ENCODE assay signal across 14 mouse cellular contexts in the genomic region with DNA sequence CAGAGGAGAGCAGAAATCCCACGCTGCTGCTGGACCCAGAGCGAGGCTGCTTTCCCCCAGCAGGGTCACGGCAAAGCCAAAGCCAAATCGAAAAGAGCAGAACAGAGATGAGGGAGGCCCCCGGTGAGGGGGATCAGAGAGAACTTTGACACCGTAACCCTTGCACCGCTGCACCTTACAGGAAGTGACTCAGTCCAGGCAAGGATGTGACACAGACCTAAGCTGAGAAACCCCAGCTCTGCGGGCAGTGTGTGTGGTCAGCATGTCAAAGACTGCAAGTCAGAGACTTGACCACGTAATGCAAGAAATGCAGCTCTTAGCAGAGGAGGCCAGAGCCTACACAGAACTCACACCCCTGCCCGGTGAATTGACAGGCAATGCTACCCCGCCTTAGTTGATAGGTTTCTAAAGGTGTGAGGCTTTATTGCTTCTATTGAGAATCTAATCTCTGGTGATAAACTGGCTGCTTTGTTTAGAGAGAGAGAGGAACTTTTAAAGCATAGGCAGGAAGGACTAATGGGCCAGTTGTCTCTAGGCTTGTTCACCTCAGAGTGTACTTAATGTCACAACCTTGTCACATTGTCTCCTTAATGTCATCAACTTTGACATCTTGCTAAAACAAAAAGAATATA. TPM values are rescaled to one million over a fixed set of nuclear protein-coding genes. Genes with fewer than 3 reads are reported as not detected.
A peak's percentile ranks its signal among the peaks of the same experiment; 100 is the strongest.
DNase-seq lines count a peak whose midpoint lies in the region; ATAC-seq lines count a peak whose summit lies in the region.
"Had no signal": no experiment of that assay in that cellular context is flagged by ENCODE, and none has a peak within 500 bp of the region (broad histone marks: within the 10 kb centered on the region; RNA-seq: fewer than 3 reads in every experiment).

No protein-coding gene starts in this region.

- no peak overlapping the region for H3K4me3 ChIP-seq in heart, embryonic 11.5 days (ENCODE audit: low read depth, low read length)
- H3K4me3 ChIP-seq in megakaryocyte, embryonic 14.5 days (replicated peaks) = peak overlapping the region; percentile 5
- H3K4me3 ChIP-seq in forebrain, embryonic 14.5 days (ENCODE audit: low read depth, low read length) = no peak overlapping the region
- H3K4me3 ChIP-seq in neural tube, embryonic 15.5 days (replicated peaks) = no peak overlapping the region
- H3K4me3 ChIP-seq: embryonic facial prominence, embryonic 13.5 days; midbrain, embryonic 15.5 days had no signal

- no peak overlapping the region for H3K4me2 ChIP-seq in heart, embryonic 11.5 days
- H3K4me2 ChIP-seq in forebrain, embryonic 14.5 days (ENCODE audit: low read length) = no peak overlapping the region
- H3K4me2 ChIP-seq in neural tube, embryonic 15.5 days = no peak overlapping the region
- H3K4me2 ChIP-seq: embryonic facial prominence, embryonic 13.5 days; hindbrain, embryonic 14.5 days; midbrain, embryonic 15.5 days had no signal

- no peak overlapping the region for H3K9ac ChIP-seq in heart, embryonic 11.5 days (ENCODE audit: low read depth, low read length)
- no peak overlapping the region for H3K9ac ChIP-seq in forebrain, embryonic 14.5 days (ENCODE audit: low read length)
- H3K9ac ChIP-seq in neural tube, embryonic 15.5 days (replicated peaks) = no peak overlapping the region
- H3K9ac ChIP-seq: embryonic facial prominence, embryonic 13.5 days; forebrain, postnatal 0 days; hindbrain, embryonic 14.5 days; liver, embryonic 14.5 days; midbrain, embryonic 15.5 days had no signal

- no peak for DNase-seq in heart, postnatal 14 days
- DNase-seq in thymus, postnatal 14 days = peak; percentile 30
- DNase-seq in thymus, adult 18-20 months = no peak
- DNase-seq in forebrain, embryonic 14.5 days (ENCODE audit: low spot score) = no peak
- no peak for DNase-seq in adrenal gland, postnatal 36 days
- DNase-seq: cerebellum, adult 9-10 months; forebrain, postnatal 0 days had no signal

- H3K9me3 ChIP-seq in heart, embryonic 11.5 days (replicated peaks; ENCODE audit: control insufficient read depth, low read length) = no peaks in the 10 kb centered on the region
- H3K9me3 ChIP-seq in megakaryocyte, embryonic 14.5 days = peaks cover 10% of the 10 kb centered on the region
- no peaks in the 10 kb centered on the region for H3K9me3 ChIP-seq in forebrain, embryonic 14.5 days (replicated peaks; ENCODE audit: control insufficient read depth, low read length)
- H3K9me3 ChIP-seq in neural tube, embryonic 15.5 days (replicated peaks) = no peaks in the 10 kb centered on the region
- H3K9me3 ChIP-seq: embryonic facial prominence, embryonic 13.5 days; midbrain, embryonic 15.5 days had no signal

- H3K4me1 ChIP-seq in heart, embryonic 11.5 days (ENCODE audit: control insufficient read depth, insufficient read depth, low read length) = peaks cover 9% of the 10 kb centered on the region
- peaks cover 92% of the 10 kb centered on the region for H3K4me1 ChIP-seq in megakaryocyte, embryonic 14.5 days
- H3K4me1 ChIP-seq in forebrain, embryonic 14.5 days (ENCODE audit: control insufficient read depth, insufficient read depth, low read length) = no peaks in the 10 kb centered on the region
- no peaks in the 10 kb centered on the region; the same call in 1 of the 2 replicates for H3K4me1 ChIP-seq in neural tube, embryonic 15.5 days
- H3K4me1 ChIP-seq: midbrain, embryonic 15.5 days had no signal

- H3K27me3 ChIP-seq in heart, embryonic 11.5 days (ENCODE audit: control insufficient read depth, insufficient read depth, low read length) = no peaks in the 10 kb centered on the region
- H3K27me3 ChIP-seq in megakaryocyte, embryonic 14.5 days (replicated peaks) = peaks cover 2% of the 10 kb centered on the region
- no peaks in the 10 kb centered on the region for H3K27me3 ChIP-seq in forebrain, embryonic 14.5 days (replicated peaks; ENCODE audit: control insufficient read depth, insufficient read depth, low read length)
- H3K27me3 ChIP-seq in neural tube, embryonic 15.5 days (replicated peaks) = no peaks in the 10 kb centered on the region
- H3K27me3 ChIP-seq: embryonic facial prominence, embryonic 13.5 days; midbrain, embryonic 15.5 days had no signal

- intact Hi-C loops in heart, postnatal 14 days (cut with DNase I) = no loop called here

- 0 out of 2 replicates have a peak overlapping the region, but pooled peaks have one; percentile 29 for H3K27ac ChIP-seq in heart, embryonic 11.5 days (ENCODE audit: low read depth, low read length)
- H3K27ac ChIP-seq in forebrain, embryonic 14.5 days (ENCODE audit: low read depth, low read length) = no peak overlapping the region
- H3K27ac ChIP-seq in neural tube, embryonic 15.5 days (replicated peaks) = no peak overlapping the region
- H3K27ac ChIP-seq: embryonic facial prominence, embryonic 13.5 days; hindbrain, embryonic 14.5 days; liver, embryonic 14.5 days; midbrain, embryonic 15.5 days had no signal

- WGBS in heart, embryonic 11.5 days (ENCODE audit: insufficient replicate concordance) = 23% methylated on average over 11 of the region's 11 CpGs
- 78% methylated on average over 11 of the region's 11 CpGs for WGBS in forebrain, embryonic 14.5 days
- 63% methylated on average over 11 of the region's 11 CpGs for WGBS in neural tube, embryonic 15.5 days

- no peak for ATAC-seq in heart, embryonic 11.5 days (replicated peaks; ENCODE audit: insufficient number of reproducible peaks, low FRiP score, low TSS enrichment)
- ATAC-seq in forebrain, embryonic 14.5 days = no peak
- no peak for ATAC-seq in neural tube, embryonic 15.5 days (ENCODE audit: low FRiP score)
- ATAC-seq: forebrain, postnatal 0 days; midbrain, embryonic 15.5 days had no signal

- H3K36me3 ChIP-seq in heart, embryonic 11.5 days (ENCODE audit: control insufficient read depth, insufficient read depth, low read length) = no peaks in the 10 kb centered on the region
- H3K36me3 ChIP-seq in megakaryocyte, embryonic 14.5 days (replicated peaks; ENCODE audit: low read length) = peaks cover 97% of the 10 kb centered on the region
- no peaks in the 10 kb centered on the region for H3K36me3 ChIP-seq in forebrain, embryonic 14.5 days (ENCODE audit: control insufficient read depth, insufficient read depth, low read length)
- no peaks in the 10 kb centered on the region for H3K36me3 ChIP-seq in neural tube, embryonic 15.5 days
- H3K36me3 ChIP-seq: embryonic facial prominence, embryonic 13.5 days; midbrain, embryonic 15.5 days had no signal

RNA-seq across cellular contexts. Expression of gene Fam83f, which starts 32.5 kb away (rescaled TPM):
- polyA plus RNA-seq in heart, embryonic 11.5 days (2014; fragmentation: Nextera tagmentation; extraction: Ambion mirVana) = 0.19 TPM in 1 of 2 replicates, not detected in the other
- total RNA-seq in heart, postnatal 14 days (2021) = under 1 TPM; 0.12 TPM
- 0.64 and 1.1 TPM in 2 replicates for polyA plus RNA-seq in megakaryocyte, embryonic 14.5 days (2012; ENCODE audit: insufficient read depth, low replicate concordance)
- not detected in 2 replicates for polyA plus RNA-seq in forebrain, embryonic 14.5 days (2014; fragmentation: Nextera tagmentation; extraction: Ambion mirVana)
- total RNA-seq in adrenal gland, postnatal 36 days (2021) = under 1 TPM; 0.13 to 0.16 TPM
- 0.23 and 2.4 TPM in 2 replicates for polyA plus RNA-seq in neural tube, embryonic 15.5 days (2015; fragmentation: Nextera tagmentation; extraction: Ambion mirVana)
